Mouse (Mus musculus): ENCODE measurements at regions not wholly inside any gene's neighbourhood (a gene's known extent, or its start where the extent isn't known, plus 50 kb on each side); places are given as distances from the start of the nearest gene placed in this dataset.

DNA sequence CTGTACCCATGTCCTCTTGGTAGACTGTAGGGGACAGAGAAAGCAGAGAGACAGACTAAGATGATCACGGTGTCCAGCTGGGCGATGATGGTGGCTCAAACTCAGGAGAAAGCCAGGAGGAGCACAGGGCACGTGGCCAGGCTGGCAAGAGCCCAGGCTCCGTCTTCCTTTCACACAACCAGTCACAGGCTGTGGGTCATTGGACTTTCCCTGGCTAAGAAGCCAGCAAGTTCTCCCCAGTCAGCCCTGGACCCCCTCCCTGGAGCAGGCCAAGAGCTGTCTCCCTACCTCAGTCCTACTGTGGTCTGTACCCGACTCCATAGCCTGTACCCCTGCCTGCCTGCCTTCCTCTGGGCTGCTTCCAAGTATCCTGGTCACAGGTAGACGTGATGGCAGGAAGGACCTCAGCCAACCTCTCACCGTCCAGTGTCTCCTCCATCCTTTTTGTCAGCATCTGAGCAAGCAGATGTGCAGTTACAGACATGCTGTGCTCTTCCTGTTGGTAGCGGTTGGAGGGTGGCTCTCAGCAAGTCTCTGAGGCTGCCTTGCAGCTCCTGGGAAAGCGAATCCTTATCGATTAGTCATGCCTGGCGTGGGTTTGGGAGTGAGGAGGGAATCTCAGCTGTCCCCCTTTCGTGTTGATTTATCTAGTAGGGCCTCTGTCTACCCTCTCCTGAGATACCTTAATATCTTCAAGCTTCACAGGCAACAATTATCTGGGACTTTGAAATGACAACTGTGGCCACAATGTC is 63.4 kb upstream of the Tmem189 start:
- DNase-seq, result no peak

DNA sequence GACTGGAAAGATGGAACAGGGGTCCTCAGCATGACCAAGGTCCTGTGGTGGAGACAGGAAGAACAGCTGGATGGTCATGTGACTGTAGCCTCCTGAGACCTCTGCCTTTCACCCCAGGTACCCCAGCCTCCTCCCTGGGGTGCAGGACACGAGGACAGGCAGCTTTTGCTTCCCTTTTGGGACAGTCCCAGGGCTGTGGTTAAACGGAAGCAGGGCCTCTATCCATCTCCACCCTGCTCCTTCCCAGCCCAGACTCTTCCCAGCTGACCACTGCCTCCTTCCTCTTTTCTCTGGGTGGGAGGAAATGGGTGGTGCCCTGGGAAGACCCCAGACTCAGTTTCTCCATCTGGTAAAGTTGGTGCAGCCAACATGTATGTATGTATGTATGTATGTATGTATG is 62.0 kb upstream of the Tmem189 start:
- DNase-seq, result no peak

DNA sequence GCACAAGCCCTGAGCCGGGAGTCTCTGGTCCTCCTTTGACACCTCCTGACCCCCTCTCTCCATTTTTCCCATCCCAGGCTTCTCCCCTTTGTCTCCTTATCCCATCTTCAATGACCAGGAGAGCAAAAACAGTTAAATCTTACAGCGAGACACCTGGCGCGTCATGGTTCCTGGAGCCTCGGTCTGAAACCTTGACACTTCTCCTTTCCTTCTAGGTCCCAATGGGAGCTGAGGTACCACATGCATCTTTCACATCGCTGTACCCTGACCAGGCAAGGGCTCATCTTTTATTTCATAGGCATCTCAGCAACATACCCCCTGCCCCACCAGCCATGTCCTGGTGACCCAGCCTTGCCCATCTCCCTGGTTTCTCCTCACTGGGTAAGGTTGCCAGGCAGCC is 58.7 kb upstream of the Tmem189 start:
- DNase-seq, result no peak

DNA sequence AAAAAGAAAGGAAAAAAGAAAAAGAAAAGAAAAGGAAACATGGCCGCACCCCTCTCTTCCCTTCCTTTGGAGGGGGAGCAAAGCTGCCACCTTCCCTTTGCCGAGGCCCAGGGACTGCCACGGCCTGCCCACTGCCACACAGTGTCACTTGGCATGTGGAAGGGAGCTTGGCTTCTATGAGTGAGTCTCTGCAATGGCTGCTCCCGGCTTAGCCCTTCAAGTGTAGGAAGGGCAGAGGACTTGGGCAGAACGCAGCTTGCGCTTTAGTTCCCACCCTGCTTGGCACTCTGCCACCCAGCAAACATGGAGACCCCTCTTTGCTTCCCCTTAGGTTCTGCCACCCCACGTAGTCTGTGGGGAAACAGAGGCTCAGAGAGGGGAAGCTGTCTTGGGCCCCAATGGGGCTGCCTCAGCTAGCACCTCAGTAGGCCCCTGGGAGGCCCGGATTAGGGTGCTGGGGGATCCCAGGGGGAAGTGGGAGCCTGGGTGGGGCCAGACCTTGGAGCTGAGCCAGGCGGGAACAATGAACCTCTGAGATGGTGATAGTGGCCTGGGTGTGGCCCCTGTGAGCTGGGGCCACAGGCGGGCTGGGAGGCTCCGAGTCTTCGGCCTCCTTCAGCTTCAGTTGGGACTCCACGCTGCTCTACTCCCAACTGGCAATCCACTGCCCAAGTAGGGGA is 57.7 kb upstream of the Tmem189 start:
- DNase-seq, result no peak

DNA sequence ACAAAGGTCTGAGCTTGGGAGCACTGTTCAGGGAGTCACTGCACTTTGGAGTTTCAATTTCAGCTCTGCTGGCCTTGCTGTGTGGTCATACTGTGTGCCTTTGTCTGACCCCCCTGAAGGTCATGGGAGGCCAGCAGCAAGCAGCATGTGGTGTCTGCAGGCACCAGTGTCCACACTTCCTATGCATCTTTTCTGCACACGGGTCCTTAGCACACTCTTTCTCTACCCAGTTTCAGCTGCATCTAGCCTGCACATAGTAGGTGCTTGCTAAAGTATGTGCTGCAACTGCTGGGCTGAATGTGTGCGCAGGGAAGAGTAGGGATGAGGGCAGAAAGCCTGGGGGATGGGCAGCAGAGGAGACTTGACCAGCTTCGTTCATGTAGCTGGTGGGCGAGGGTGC is 56.7 kb upstream of the Tmem189 start:
- no peak for DNase-seq

DNA sequence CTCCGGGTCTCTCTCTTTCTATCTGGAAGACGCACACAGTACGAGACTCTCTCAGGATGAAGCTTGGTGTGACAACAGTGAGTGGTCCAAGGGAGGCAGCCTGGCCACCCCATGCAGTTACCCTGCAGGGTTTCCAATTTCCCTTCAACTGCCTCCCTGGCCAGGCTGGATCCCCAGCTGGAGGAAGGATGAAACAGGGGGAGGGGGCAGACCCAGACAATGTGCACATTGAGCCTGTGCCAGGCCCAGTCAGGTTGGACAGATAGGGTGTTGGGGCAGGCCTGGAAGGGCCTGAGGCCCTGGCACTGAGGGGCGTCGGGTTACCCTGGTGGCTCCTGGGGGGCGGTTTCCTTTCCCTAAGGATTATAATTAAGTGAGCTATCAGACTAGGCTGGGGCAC is 55.8 kb upstream of the Tmem189 start:
- no peak for DNase-seq

DNA sequence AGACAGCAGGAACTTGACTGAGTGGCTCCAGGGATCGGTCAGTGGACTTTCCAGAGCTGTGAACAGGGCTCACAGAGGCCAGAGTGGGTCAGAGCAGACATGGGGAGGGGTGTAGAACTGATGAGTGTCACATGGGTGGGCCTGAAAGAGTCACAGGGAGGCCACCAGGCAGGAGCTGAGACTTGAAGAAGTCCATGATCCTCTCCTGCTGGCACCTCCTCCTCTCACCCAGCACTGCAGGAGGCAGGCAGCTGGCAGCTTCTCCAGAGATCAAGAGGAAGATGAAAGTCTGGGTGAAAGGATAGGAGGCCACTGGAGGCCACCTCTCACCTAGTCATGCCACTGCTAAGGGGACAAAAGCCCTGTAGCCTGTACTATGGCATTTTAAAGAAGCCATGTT is 54.5 kb upstream of the Tmem189 start:
- no peak for DNase-seq

DNA sequence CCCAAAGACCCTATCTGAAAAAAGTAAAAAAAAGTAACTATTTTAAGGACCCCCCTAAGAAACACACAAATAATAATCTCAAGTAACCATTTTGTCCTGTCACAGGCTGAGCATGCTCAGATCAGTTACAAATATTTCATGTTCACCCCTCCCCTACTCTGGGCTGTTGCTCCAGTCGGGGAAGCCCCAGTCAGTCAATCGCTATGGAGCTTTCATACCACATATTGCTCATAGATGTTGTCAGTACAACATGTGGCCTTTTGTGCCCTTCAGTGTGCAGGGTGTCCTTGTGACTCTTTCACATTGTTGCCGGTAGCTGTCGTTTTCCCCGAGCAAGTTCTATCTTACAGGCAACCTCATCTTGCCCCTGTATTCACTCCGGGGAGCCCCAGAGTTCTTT is 52.9 kb upstream of the Tmem189 start:
- no peak for DNase-seq

DNA sequence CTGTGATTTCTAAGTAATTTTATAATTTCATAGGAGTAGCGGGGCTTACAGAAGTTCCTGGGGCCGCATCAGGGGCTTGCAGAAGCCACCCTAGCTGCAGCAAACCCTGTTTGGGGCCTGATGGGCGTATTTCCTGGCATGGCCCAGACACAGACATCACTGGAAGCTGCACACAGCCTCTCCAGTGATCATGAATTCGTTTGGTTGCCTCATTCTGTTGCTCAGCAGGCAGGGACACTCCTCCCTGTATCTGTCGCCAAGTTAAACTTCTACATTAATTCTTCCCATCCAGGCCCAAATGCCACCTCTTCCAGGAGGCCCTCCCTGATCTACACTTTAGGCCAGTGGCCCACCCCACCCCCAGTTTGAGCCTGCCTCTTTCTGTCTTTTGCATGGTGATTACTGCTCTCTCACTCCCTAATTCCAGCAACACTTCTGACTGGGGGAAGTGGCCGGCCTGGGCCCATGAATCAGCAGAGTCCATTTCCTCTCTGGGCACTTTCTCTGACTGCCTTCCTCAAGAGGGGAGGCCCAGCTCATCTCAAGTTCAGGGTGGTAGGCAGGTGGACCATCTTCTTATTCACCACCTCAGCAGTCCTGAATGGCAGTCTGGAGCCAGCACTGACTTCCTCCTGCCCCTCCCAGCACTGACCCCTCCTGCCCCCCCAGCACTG is 51.0 kb upstream of the Tmem189 start:
- DNase-seq, result no peak
